Mouse (Mus musculus) inflammation-experienced regulatory T-cells, adult 16 weeks (primary cell): ENCODE results near the gene Slfnl1. TPM values are rescaled to one million over a fixed set of nuclear protein-coding genes. Genes with fewer than 3 reads are reported as not detected.

Experiments used
- polyA plus RNA-seq: library from polyadenylated mRNA; unstranded; fragments of 100-300 nt; shearing (Covaris generic); gene quantifications from one replicate; pipeline ENCODE4 v1.2.1, GENCODE M21; 2017

The Slfnl1 gene
- not detected for polyA plus RNA-seq

GRCm38 (mm10) chr4:120531986-120532385 lies at the start of gene Slfnl1:
Gene Slfnl1 (plus strand): TSS chr4:120532231.

GRCm38 (mm10) chr4:120569486-120570437 lies 37.7 kb downstream of the Slfnl1 start, which contains the start of gene Ctps:
Gene Ctps (minus strand): TSS chr4:120570276.

Other genes with a start within 250 kb of the Slfnl1 start
- not detected for gene Foxo6, start 244.9 kb upstream of the Slfnl1 start, polyA plus RNA-seq
- 15.6 TPM for gene Scmh1, start 127.0 kb upstream of the Slfnl1 start, polyA plus RNA-seq
- gene Ctps, start 38.0 kb downstream of the Slfnl1 start, polyA plus RNA-seq = 25.8 TPM
- gene Gm8439, start 56.5 kb downstream of the Slfnl1 start, polyA plus RNA-seq = not detected
- gene Cited4, start 134.3 kb downstream of the Slfnl1 start, polyA plus RNA-seq = not detected
- 0.17 TPM for gene Kcnq4, start 216.4 kb downstream of the Slfnl1 start, polyA plus RNA-seq